Mouse (Mus musculus) testis, adult 2 months (tissue): ENCODE data around the gene Knl1. TPM values are rescaled to one million over a fixed set of nuclear protein-coding genes. Genes with fewer than 3 reads are reported as not detected.

Source experiments
- H3K27ac ChIP-seq: fragments of 200-500 bp; 2 replicates; pipeline ENCODE4 v1.5.1; 2012; ENCODE audit warnings: low read depth, low read length; ENCODE audit not compliant: control insufficient read depth, insufficient read depth
- H3K27me3 ChIP-seq: fragments of 200-500 bp; 2 replicates; pipeline ENCODE4 v1.6.1; 2012; ENCODE audit warnings: mild to moderate bottlenecking, low read length, moderate library complexity; ENCODE audit not compliant: control insufficient read depth, insufficient read depth
- H3K36me3 ChIP-seq: fragments of 200-500 bp; 2 replicates; pipeline ENCODE4 v1.6.1; 2012; ENCODE audit warnings: mild to moderate bottlenecking, low read length; ENCODE audit not compliant: control insufficient read depth, insufficient read depth
- H3K4me1 ChIP-seq: fragments of 200-500 bp; 2 replicates; pipeline ENCODE4 v1.6.1; 2012; ENCODE audit warnings: low read length; ENCODE audit not compliant: control insufficient read depth, insufficient read depth
- H3K4me3 ChIP-seq: fragments of 200-500 bp; 2 replicates; pipeline ENCODE4 v1.5.1; 2012; ENCODE audit warnings: low read depth, mild to moderate bottlenecking, low read length, moderate library complexity, mixed read lengths; ENCODE audit not compliant: control insufficient read depth
- CTCF ChIP-seq: fragments of 200-500 bp; IDR thresholded peaks from 2 replicates; pipeline ENCODE4 v1.5.1; 2012; ENCODE audit warnings: low read depth, mild to moderate bottlenecking, inconsistent platforms, low read length, moderate library complexity; ENCODE audit not compliant: control insufficient read depth, insufficient read depth, insufficient replicate concordance
- POLR2A ChIP-seq: fragments of 200-500 bp; IDR thresholded peaks from 2 replicates; pipeline ENCODE4 v1.6.1; 2012; ENCODE audit warnings: low read depth, mild to moderate bottlenecking, inconsistent platforms, low read length, moderate library complexity; ENCODE audit not compliant: control insufficient read depth
- polyA plus RNA-seq: library from polyadenylated mRNA; depleted of rRNA; stranded (reverse); fragments of >200 nt; gene quantifications from 2 replicates; pipeline ENCODE4 v1.2.3, GENCODE M21; 2012

Gene Knl1
- polyA plus RNA-seq, 1 experiment: 2.2 TPM

DNA sequence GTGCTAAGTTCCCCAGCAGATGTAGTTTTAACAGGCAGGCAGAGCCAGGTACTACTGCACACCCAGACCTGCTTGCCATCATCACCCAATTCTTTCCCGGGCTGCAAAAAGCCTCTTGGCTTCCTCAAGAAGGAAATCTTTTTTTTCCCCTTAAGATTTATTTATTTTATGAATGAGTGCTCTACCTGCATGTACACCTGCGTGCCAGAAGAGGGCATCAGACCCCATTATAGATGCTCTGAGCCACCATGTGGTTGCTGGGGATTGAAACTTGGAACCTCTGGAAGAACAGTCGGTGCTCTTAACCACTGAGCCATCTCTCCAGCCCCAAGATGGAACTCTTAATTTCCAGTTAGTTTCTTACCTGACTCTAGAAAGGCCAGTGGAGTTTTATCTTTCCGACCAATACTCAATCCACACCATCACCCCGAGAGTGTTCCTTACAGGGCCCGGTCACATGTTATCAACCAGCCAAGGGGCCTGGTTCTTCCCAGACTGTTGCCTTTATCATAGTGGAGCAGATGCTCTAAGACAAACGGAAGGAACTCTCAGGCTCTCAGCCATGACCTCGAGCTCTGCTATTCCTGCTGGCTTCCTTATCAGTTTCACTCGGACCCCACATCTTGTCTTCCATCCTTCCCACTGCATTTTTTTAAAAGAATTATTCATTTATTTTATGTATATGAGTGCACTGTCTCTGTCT lies 22.2 kb upstream of the Knl1 start:
- no peaks in the 10 kb centered on the region for H3K27me3 ChIP-seq
- H3K4me1 ChIP-seq: peaks cover 6% of the 10 kb centered on the region
- H3K4me3 ChIP-seq: no peak overlapping the region
- TF ChIP-seq CTCF: no peak
- no peak for TF ChIP-seq POLR2A
- H3K36me3 ChIP-seq: no peaks in the 10 kb centered on the region
- no peak overlapping the region for H3K27ac ChIP-seq

DNA sequence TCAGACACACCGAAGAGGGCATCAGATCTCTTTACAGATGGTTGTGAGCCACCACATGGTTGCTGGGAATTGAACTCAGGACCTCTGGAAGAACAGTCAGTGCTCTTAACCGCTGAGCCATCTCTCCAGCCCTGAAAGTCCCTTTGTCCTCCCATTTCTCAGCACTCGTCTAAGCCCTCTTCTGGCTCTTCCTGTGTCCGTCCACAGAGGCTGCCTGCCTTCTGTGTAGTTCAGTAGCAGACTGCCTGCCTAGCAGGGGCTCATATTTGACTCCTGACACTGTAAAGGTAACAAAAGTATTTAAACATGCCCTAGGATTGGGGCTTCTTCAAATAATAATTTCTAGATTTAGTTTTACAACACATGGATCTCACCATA lies 21.7 kb upstream of the Knl1 start:
- Histone ChIP-seq H3K4me3 (no peak overlapping the region), H3K27me3 (no peaks in the 10 kb centered on the region), H3K27ac (no peak overlapping the region), H3K4me1 (peaks cover 6% of the 10 kb centered on the region), H3K36me3 (no peaks in the 10 kb centered on the region)
- no peak for TF ChIP-seq POLR2A
- TF ChIP-seq CTCF: no peak

DNA sequence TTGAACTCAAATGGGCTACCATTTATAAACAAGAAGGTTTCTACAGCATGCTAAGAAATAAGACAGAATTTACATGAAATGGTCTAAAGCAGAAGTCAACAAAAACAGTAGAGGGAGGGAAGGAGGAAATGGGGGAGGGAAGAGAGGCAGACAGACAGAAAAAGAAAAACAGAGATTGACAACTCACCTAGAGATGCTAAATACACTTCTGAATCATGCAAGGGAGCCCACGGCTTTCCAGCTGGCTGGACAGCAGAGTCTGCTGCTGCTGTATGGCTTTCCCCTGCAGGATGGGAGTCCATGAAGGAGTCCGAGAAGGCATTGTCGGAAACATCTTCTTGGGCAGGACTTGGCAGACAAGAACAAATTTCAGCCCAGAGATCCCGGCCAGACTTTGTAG lies 20.0 kb upstream of the Knl1 start:
- H3K36me3 ChIP-seq: no peaks in the 10 kb centered on the region

DNA sequence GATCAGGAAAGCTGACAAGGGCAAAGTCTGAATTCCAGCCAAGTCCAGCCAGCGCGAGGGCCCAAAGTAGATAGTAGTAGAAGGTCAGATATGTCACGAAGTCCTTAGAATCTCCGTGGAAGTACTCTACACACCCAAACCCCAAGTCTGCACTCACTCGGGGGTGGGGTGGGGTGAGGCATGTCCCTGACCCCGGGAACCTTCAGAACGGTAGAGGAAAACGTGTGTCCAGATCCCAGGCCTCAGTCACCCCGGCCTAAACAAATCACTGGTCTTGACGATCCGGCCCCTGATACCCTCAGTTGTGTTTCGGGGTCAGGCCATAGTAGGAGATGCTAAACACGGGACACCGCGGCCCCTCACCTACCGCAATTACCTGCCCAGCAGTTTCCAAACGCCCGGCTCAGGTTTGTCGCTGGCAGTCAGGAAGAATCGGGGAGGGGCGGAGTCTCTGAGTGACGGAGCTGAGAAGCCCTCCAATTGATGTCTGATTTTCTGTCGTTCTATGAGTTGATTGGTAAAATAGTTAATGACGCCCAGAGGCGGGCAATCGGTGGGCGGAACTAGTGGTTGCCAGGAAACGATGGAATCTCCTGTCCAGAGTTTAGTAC lies 17.9 kb upstream of the Knl1 start, which contains the start of gene Ccdc32:
TSS of gene Ccdc32 (minus strand) at position 453 of the 611 bp plus-strand sequence.
- no peaks in the 10 kb centered on the region for H3K27me3 ChIP-seq
- peaks cover 6% of the 10 kb centered on the region for H3K4me1 ChIP-seq
- H3K27ac ChIP-seq: peak within 1 kb of the TSS; percentile 56
- H3K36me3 ChIP-seq: no peaks in the 10 kb centered on the region
- H3K4me3 ChIP-seq: peak within 1 kb of the TSS; percentile 92
- TF ChIP-seq POLR2A: peak; percentile 59
- TF ChIP-seq CTCF: no peak

More for the DNA sequence above, 20.0 kb upstream of the Knl1 start:
- Histone ChIP-seq H3K27me3 (no peaks in the 10 kb centered on the region), H3K4me1 (peaks cover 6% of the 10 kb centered on the region), H3K27ac (no peak overlapping the region), H3K4me3 (no peak overlapping the region)
- no peak for TF ChIP-seq POLR2A

DNA sequence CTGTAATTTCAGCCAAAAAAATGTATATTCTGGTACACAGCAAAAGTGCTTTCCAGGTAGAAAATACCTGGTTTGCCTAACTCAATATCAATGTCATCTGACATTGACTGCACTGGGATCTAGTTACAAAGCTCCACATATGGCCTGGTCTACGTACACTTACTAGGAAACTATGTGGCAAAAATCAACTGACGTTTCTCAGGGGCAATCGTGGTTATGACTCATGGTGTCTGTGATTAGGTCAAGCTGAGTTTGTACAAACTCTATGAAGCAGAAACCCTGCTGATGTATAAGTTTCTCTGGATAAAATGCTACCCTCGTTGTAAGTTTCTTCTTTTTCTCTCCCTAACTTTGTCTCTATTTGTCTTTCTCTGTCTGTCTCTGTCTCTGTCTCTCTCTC lies 14.7 kb upstream of the Knl1 start:
- H3K36me3 ChIP-seq: no peaks in the 10 kb centered on the region

DNA sequence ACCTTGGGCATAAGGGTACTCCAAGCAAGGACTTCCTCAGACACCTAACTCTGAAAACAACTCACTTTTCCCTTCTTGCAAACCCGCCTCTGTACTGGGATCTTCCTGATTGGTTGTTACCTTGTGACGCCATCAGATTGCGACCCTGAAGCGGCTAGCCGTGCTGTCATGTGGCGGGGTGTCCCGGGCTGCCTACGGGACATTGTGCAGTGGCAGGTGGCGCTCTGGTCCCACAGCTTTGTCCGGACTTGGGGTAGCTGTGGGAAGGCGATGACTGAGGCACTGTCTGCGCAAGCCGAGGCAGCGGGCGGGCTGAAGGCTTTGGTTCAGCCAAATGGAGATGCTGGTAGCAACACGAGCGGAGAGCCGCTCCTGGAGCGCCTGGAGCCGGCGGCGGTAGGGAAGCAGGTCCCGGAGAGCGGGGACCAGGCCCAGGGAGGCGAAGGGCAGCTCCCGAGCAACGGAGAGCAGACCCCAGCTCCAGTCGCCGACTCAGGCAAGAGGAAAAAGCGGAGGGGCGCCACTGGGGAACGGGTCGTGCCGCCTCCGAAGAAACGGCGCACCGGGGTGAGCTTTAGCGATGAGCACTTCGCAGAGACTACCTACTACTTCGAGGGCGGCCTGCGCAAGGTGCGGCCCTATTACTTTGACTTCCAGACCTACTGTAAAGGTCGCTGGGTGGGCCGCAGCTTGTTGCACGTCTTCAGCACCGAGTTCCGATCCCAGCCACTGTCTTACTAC lies 12.1 kb upstream of the Knl1 start, which contains the start of gene Rpusd2:
TSS of gene Rpusd2 (plus strand) at position 135 of the 741 bp plus-strand sequence.
- Histone ChIP-seq H3K4me1 (no peaks in the 10 kb centered on the region), H3K36me3 (no peaks in the 10 kb centered on the region; the same call in 1 of the 2 replicates), H3K27me3 (no peaks in the 10 kb centered on the region), H3K4me3 (peak within 1 kb of the TSS; percentile 96), H3K27ac (peak within 1 kb of the TSS; percentile 69)
- TF ChIP-seq POLR2A: peak; percentile 76
- TF ChIP-seq CTCF: no peak

More for the DNA sequence above, 14.7 kb upstream of the Knl1 start:
- H3K27ac ChIP-seq: no peak overlapping the region
- no peak overlapping the region for H3K4me3 ChIP-seq
- H3K27me3 ChIP-seq: no peaks in the 10 kb centered on the region
- TF ChIP-seq POLR2A: no peak
- no peak for TF ChIP-seq CTCF
- peaks cover 6% of the 10 kb centered on the region for H3K4me1 ChIP-seq

DNA sequence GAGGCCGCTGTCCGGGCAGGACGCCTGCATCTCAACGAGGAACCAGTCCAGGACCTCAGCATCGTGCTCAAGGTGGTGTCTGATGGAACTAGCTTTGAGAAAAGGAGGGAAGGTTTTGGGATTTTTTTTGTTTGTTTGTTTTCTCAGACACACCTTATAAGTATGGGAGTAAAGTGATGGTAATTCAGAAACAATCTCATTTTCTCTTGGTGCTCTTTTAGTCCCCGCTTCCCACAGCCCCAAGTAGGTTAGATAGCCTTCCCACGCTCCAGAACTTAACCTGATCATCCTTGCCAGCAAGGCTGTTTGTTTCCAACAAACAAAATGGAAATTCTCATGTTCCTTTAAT lies 11.5 kb upstream of the Knl1 start:
- Histone ChIP-seq H3K4me3 (peak overlapping the region; percentile 96), H3K4me1 (no peaks in the 10 kb centered on the region), H3K27me3 (no peaks in the 10 kb centered on the region), H3K36me3 (no peaks in the 10 kb centered on the region; the same call in 1 of the 2 replicates), H3K27ac (no peak overlapping the region)
- no peak for TF ChIP-seq CTCF
- no peak for TF ChIP-seq POLR2A
